Mouse (Mus musculus): Measurements from ENCODE around the gene Ccdc82. TPM values are rescaled to one million over a fixed set of nuclear protein-coding genes. Genes with fewer than 3 reads are reported as not detected.

Ccdc82 gene
- polyA plus RNA-seq (2012; rRNA removed): 8.2 and 11.1 TPM in 2 replicates
- 10.0 and 10.4 TPM in 2 replicates for polyA plus RNA-seq (2014; fragmentation: Nextera tagmentation; extraction: Ambion mirVana)

GRCm38 (mm10) chr9:13246815-13247638, at the start of gene Ccdc82:
TSS of gene Ccdc82 (plus strand) at chr9:13246955.
- H3K27ac ChIP-seq: peak within 1 kb of the TSS; percentile 78
- H3K4me1 ChIP-seq (replicated peaks; ENCODE audit: control insufficient read depth in 2 of 2, insufficient read depth in 2 of 2, low read length in 1 of 2): peaks cover 15 to 19% of the 10 kb centered on the region in 2 experiments
- H3K9me3 ChIP-seq (ENCODE audit: control insufficient read depth, low read length): no peaks in the 10 kb centered on the region
- peak; percentile 79 to 85 (median 83) for DNase-seq (ENCODE audit: low read depth in 3 of 3, low spot score in 3 of 3)
- TF ChIP-seq CTCF (IDR thresholded peaks at IDR 0.05; ENCODE audit: low read depth) (peak; percentile 18; the same call in 1 of the 2 replicates), EP300 (IDR thresholded peaks at IDR 0.05; ENCODE audit: low read depth) (no peak)
- under 1% methylated on average over 37 of the region's 39 CpGs for WGBS (ENCODE audit: insufficient replicate concordance)
- H3K9ac ChIP-seq (replicated peaks): peak within 1 kb of the TSS; percentile 86
- peak; percentile 98 for ATAC-seq (ENCODE audit: insufficient read depth)
- H3K4me3 ChIP-seq (ENCODE audit: insufficient read depth in 1 of 2, low read depth in 2 of 2, low read length in 2 of 2): peak within 1 kb of the TSS; percentile 73 to 80
- no peaks in the 10 kb centered on the region for H3K27me3 ChIP-seq (ENCODE audit: control insufficient read depth, insufficient read depth, low read length)
- H3K4me2 ChIP-seq (ENCODE audit: low read depth): peak within 1 kb of the TSS; percentile 90
- H3K36me3 ChIP-seq (replicated peaks; ENCODE audit: control insufficient read depth, insufficient read depth, low read depth): no peaks in the 10 kb centered on the region

DNA sequence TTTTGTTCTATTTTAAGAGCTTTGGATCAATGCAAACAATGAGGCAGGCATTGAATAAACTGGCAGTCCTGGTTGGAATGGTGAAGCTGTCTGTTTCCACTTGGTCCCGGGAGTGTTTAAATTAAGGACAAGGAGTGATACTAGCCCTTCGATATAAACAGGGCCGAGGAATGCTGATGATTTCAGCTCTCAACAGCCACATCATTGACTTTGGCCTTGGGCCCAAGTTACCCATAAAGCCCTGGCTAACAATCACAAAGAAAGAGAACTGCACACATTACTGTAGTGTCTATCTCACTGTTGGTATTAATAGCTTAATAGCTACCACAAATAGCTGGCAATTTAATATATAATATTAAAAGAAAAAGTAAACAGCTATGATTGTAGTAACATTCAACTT, 46.7 kb upstream of the Ccdc82 start:
- Histone ChIP-seq H3K36me3 (replicated peaks; ENCODE audit: control insufficient read depth, insufficient read depth, low read depth) (no peaks in the 10 kb centered on the region), H3K27me3 (ENCODE audit: control insufficient read depth, insufficient read depth, low read length) (no peaks in the 10 kb centered on the region), H3K4me1 (replicated peaks; ENCODE audit: control insufficient read depth in 2 of 2, insufficient read depth in 2 of 2, low read length in 1 of 2) (peaks cover 4 to 9% of the 10 kb centered on the region in 2 experiments; a peak in 3 of 4 replicates), H3K9me3 (ENCODE audit: control insufficient read depth, low read length) (no peaks in the 10 kb centered on the region), H3K4me2 (ENCODE audit: low read depth) (no peak overlapping the region), H3K27ac (no peak overlapping the region), H3K4me3 (ENCODE audit: insufficient read depth in 1 of 2, low read depth in 2 of 2, low read length in 2 of 2) (no peak overlapping the region), H3K9ac (replicated peaks) (no peak overlapping the region)
- 70% methylated on average over 3 of the region's 3 CpGs for WGBS (ENCODE audit: insufficient replicate concordance)
- TF ChIP-seq EP300 (IDR thresholded peaks at IDR 0.05; ENCODE audit: low read depth) (no peak), CTCF (IDR thresholded peaks at IDR 0.05; ENCODE audit: low read depth) (no peak)
- no peak for ATAC-seq (ENCODE audit: insufficient read depth)
- no peak for DNase-seq (ENCODE audit: low read depth in 3 of 3, low spot score in 3 of 3)

DNA sequence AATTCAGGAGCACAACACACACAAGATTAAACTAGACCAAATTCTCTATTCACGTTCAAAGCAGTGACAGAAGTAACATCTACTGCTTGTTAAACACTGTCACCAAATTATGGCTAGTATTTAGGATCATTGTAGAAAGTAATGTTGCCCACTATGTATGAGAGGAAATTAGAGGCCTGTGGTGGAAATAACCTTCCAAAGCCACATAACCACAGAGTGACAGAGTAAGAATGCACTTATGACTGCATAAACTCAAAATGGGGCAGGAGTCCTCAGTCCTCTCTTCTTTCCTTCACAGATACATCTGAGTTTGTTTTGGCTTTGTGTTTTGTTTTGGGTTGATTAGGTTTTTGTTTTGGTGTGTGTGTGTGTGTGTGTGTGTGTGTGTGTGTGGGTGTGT, 43.6 kb upstream of the Ccdc82 start:
- Histone ChIP-seq H3K4me2 (ENCODE audit: low read depth) (no peak overlapping the region), H3K27me3 (ENCODE audit: control insufficient read depth, insufficient read depth, low read length) (no peaks in the 10 kb centered on the region), H3K9me3 (ENCODE audit: control insufficient read depth, low read length) (no peaks in the 10 kb centered on the region), H3K9ac (replicated peaks) (no peak overlapping the region), H3K4me3 (ENCODE audit: insufficient read depth in 1 of 2, low read depth in 2 of 2, low read length in 2 of 2) (no peak overlapping the region), H3K4me1 (replicated peaks; ENCODE audit: control insufficient read depth in 2 of 2, insufficient read depth in 2 of 2, low read length in 1 of 2) (peaks cover 4 to 9% of the 10 kb centered on the region in 2 experiments; a peak in 3 of 4 replicates), H3K36me3 (replicated peaks; ENCODE audit: control insufficient read depth, insufficient read depth, low read depth) (no peaks in the 10 kb centered on the region), H3K27ac (no peak overlapping the region)
- TF ChIP-seq EP300 (IDR thresholded peaks at IDR 0.05; ENCODE audit: low read depth) (no peak), CTCF (IDR thresholded peaks at IDR 0.05; ENCODE audit: low read depth) (no peak)
- WGBS (ENCODE audit: insufficient replicate concordance): 72% methylated on average over 1 of the region's 1 CpGs
- ATAC-seq (ENCODE audit: insufficient read depth) (peak; percentile 13; the same call in 1 of the 2 replicates), DNase-seq (ENCODE audit: low read depth in 3 of 3, low spot score in 3 of 3) (no peak)

- Histone ChIP-seq H3K36me3 (replicated peaks; ENCODE audit: control insufficient read depth, insufficient read depth, low read depth) (no peaks in the 10 kb centered on the region), H3K27me3 (ENCODE audit: control insufficient read depth, insufficient read depth, low read length) (no peaks in the 10 kb centered on the region), H3K9me3 (ENCODE audit: control insufficient read depth, low read length) (no peaks in the 10 kb centered on the region), H3K9ac (replicated peaks) (no peak overlapping the region), H3K4me2 (ENCODE audit: low read depth) (peak overlapping the region; percentile 28; the same call in 1 of the 2 replicates), H3K27ac (no peak overlapping the region), H3K4me1 (replicated peaks; ENCODE audit: control insufficient read depth in 2 of 2, insufficient read depth in 2 of 2, low read length in 1 of 2) (peaks cover 4 to 9% of the 10 kb centered on the region in 2 experiments; a peak in 3 of 4 replicates), H3K4me3 (ENCODE audit: insufficient read depth in 1 of 2, low read depth in 2 of 2, low read length in 2 of 2) (no peak overlapping the region)
- DNase-seq (ENCODE audit: low read depth in 3 of 3, low spot score in 3 of 3): peak; percentile 27 to 51 (median 45)
- TF ChIP-seq CTCF (IDR thresholded peaks at IDR 0.05; ENCODE audit: low read depth) (no peak), EP300 (IDR thresholded peaks at IDR 0.05; ENCODE audit: low read depth) (peak; percentile 84)
- ATAC-seq (ENCODE audit: insufficient read depth): peak; percentile 87
- 25% methylated on average over 5 of the region's 5 CpGs for WGBS (ENCODE audit: insufficient replicate concordance)
Observed at GRCm38 (mm10) chr9:13203681-13204080, 43.1 kb upstream of the Ccdc82 start.

GRCm38 (mm10) chr9:13206369-13206768, 40.4 kb upstream of the Ccdc82 start:
- no peak for ATAC-seq (ENCODE audit: insufficient read depth)
- peaks cover 4 to 9% of the 10 kb centered on the region in 2 experiments; a peak in 3 of 4 replicates for H3K4me1 ChIP-seq (replicated peaks; ENCODE audit: control insufficient read depth in 2 of 2, insufficient read depth in 2 of 2, low read length in 1 of 2)
- H3K27me3 ChIP-seq (ENCODE audit: control insufficient read depth, insufficient read depth, low read length): no peaks in the 10 kb centered on the region
- H3K9me3 ChIP-seq (ENCODE audit: control insufficient read depth, low read length): no peaks in the 10 kb centered on the region
- no peak overlapping the region for H3K4me2 ChIP-seq (ENCODE audit: low read depth)
- 55% methylated on average over 2 of the region's 2 CpGs for WGBS (ENCODE audit: insufficient replicate concordance)
- no peak for DNase-seq (ENCODE audit: low read depth in 3 of 3, low spot score in 3 of 3)
- H3K27ac ChIP-seq: no peak overlapping the region
- H3K9ac ChIP-seq (replicated peaks): no peak overlapping the region
- no peak overlapping the region for H3K4me3 ChIP-seq (ENCODE audit: insufficient read depth in 1 of 2, low read depth in 2 of 2, low read length in 2 of 2)
- TF ChIP-seq CTCF (IDR thresholded peaks at IDR 0.05; ENCODE audit: low read depth) (no peak), EP300 (IDR thresholded peaks at IDR 0.05; ENCODE audit: low read depth) (no peak)
- no peaks in the 10 kb centered on the region for H3K36me3 ChIP-seq (replicated peaks; ENCODE audit: control insufficient read depth, insufficient read depth, low read depth)
